Comparison of ENCODE assay signal across 8 mouse cellular contexts in the genomic region with DNA sequence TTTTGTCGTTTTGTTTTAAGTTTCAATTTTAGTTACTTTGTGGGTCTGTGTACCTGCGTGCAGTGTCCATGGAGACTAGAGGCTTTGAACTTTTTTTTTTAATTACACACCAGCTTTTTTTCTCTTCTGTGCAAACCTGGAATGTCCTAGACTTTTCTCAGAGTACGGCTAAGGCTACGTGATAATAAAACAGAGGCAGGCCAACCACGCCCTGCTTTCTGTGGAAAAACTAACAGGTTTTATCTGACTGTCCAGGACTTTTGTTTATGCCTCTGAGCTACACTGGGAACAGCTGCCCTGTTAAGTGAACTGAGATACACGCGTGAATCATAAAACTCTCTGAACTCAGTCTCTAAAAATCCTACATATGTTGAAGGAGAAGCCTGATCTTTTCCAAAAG. TPM values are rescaled to one million over a fixed set of nuclear protein-coding genes. Genes with fewer than 3 reads are reported as not detected.
DNase-seq lines count a peak whose midpoint lies in the region; ATAC-seq and TF ChIP-seq lines count a peak whose summit lies in the region.
"Had no signal": no experiment of that assay in that cellular context is flagged by ENCODE, and none has a peak within 500 bp of the region (broad histone marks: within the 10 kb centered on the region; RNA-seq: fewer than 3 reads in every experiment).

No protein-coding gene starts in this region.

- H3K4me2 ChIP-seq in hindbrain, embryonic 14.5 days (replicated peaks) = 0 out of 2 replicates have a peak overlapping the region, but pooled peaks have one; percentile 89
- H3K4me2 ChIP-seq in liver, embryonic 14.5 days (ENCODE audit: low read depth) = peak overlapping the region; percentile 87
- no peak overlapping the region for H3K4me2 ChIP-seq in midbrain, embryonic 13.5 days (replicated peaks)

- no peaks in the 10 kb centered on the region for H3K9me3 ChIP-seq in hindbrain, embryonic 14.5 days (ENCODE audit: control insufficient read depth, low read length)
- no peaks in the 10 kb centered on the region for H3K9me3 ChIP-seq in hindbrain, embryonic 10.5 days
- no peaks in the 10 kb centered on the region for H3K9me3 ChIP-seq in E14TG2a.4 (ENCODE audit: low read length)
- no peaks in the 10 kb centered on the region for H3K9me3 ChIP-seq in liver, embryonic 14.5 days (ENCODE audit: control insufficient read depth, low read length)
- no peaks in the 10 kb centered on the region for H3K9me3 ChIP-seq in midbrain, embryonic 13.5 days
- H3K9me3 ChIP-seq: hindbrain, embryonic 12.5 days had no signal

- no peak overlapping the region for H3K9ac ChIP-seq in hindbrain, embryonic 14.5 days
- H3K9ac ChIP-seq in liver, embryonic 14.5 days (replicated peaks) = no peak overlapping the region
- H3K9ac ChIP-seq in midbrain, embryonic 13.5 days (replicated peaks) = no peak overlapping the region
- H3K9ac ChIP-seq: hindbrain, embryonic 12.5 days had no signal

- ATAC-seq in hindbrain, embryonic 14.5 days (ENCODE audit: low FRiP score) = no peak
- no peak for ATAC-seq in liver, embryonic 14.5 days (ENCODE audit: insufficient read depth)
- no peak for ATAC-seq in midbrain, embryonic 13.5 days

- no peaks in the 10 kb centered on the region for H3K4me1 ChIP-seq in hindbrain, embryonic 14.5 days (replicated peaks; ENCODE audit: control insufficient read depth, insufficient read depth, low read length)
- H3K4me1 ChIP-seq in hindbrain, embryonic 10.5 days (replicated peaks) = peaks cover 15% of the 10 kb centered on the region
- peaks cover 27% of the 10 kb centered on the region for H3K4me1 ChIP-seq in E14TG2a.4 (replicated peaks; ENCODE audit: low read depth, low read length)
- H3K4me1 ChIP-seq in liver, embryonic 14.5 days (replicated peaks; ENCODE audit: control insufficient read depth in 2 of 2, insufficient read depth in 2 of 2, low read length in 1 of 2) = peaks cover 3% of the 10 kb centered on the region in 2 experiments; a peak in 2 of 4 replicates
- H3K4me1 ChIP-seq in midbrain, embryonic 13.5 days (replicated peaks) = peaks cover 9% of the 10 kb centered on the region; the same call in 1 of the 2 replicates

- 79% methylated on average over 7 of the region's 7 CpGs for WGBS in hindbrain, embryonic 14.5 days
- 81% methylated on average over 7 of the region's 7 CpGs for WGBS in hindbrain, embryonic 10.5 days
- 29% methylated on average over 7 of the region's 7 CpGs for WGBS in liver, embryonic 14.5 days (ENCODE audit: insufficient replicate concordance)
- WGBS in midbrain, embryonic 13.5 days = 84% methylated on average over 7 of the region's 7 CpGs

- no peak for TF ChIP-seq EP300 in liver, embryonic 14.5 days (IDR thresholded peaks at IDR 0.05; ENCODE audit: low read depth)

- H3K27ac ChIP-seq in hindbrain, embryonic 14.5 days = no peak overlapping the region
- no peak overlapping the region for H3K27ac ChIP-seq in hindbrain, embryonic 10.5 days
- no peak overlapping the region for H3K27ac ChIP-seq in liver, embryonic 14.5 days
- H3K27ac ChIP-seq in midbrain, embryonic 13.5 days = no peak overlapping the region

- no peaks in the 10 kb centered on the region for H3K36me3 ChIP-seq in hindbrain, embryonic 14.5 days (replicated peaks; ENCODE audit: control insufficient read depth, insufficient read depth)
- no peaks in the 10 kb centered on the region for H3K36me3 ChIP-seq in hindbrain, embryonic 10.5 days
- H3K36me3 ChIP-seq in E14TG2a.4 (ENCODE audit: insufficient read depth, low read length) = no peaks in the 10 kb centered on the region
- H3K36me3 ChIP-seq in liver, embryonic 14.5 days (replicated peaks; ENCODE audit: control insufficient read depth, insufficient read depth, low read depth) = no peaks in the 10 kb centered on the region
- H3K36me3 ChIP-seq in midbrain, embryonic 13.5 days = no peaks in the 10 kb centered on the region
- H3K36me3 ChIP-seq: hindbrain, embryonic 12.5 days had no signal

- no peak for DNase-seq in hindbrain, embryonic 14.5 days (ENCODE audit: low spot score)
- DNase-seq in hindbrain, embryonic 10.5 days (ENCODE audit: low spot score) = no peak
- DNase-seq in R1 (ENCODE audit: low read depth, low spot score) = peak; percentile 11
- peak in 1 of 3 experiments; percentile 46 for DNase-seq in liver, embryonic 14.5 days (ENCODE audit: low read depth in 3 of 3, low spot score in 3 of 3)
- DNase-seq in kidney, postnatal 25 days = no peak

- no peak for TF ChIP-seq CTCF in E14TG2a.4 (conservative IDR thresholded peaks at IDR 0.05; ENCODE audit: low read length)
- TF ChIP-seq CTCF in liver, embryonic 14.5 days (IDR thresholded peaks at IDR 0.05; ENCODE audit: low read depth) = no peak

- peaks cover 8% of the 10 kb centered on the region for H3K27me3 ChIP-seq in hindbrain, embryonic 14.5 days (ENCODE audit: control insufficient read depth, insufficient read depth, low read length)
- H3K27me3 ChIP-seq in hindbrain, embryonic 10.5 days (ENCODE audit: insufficient read depth, poor library complexity, severe bottlenecking) = peaks cover 30% of the 10 kb centered on the region
- peaks cover 19% of the 10 kb centered on the region for H3K27me3 ChIP-seq in E14TG2a.4 (ENCODE audit: insufficient read depth, low read length)
- peaks cover 8% of the 10 kb centered on the region for H3K27me3 ChIP-seq in liver, embryonic 14.5 days (ENCODE audit: control insufficient read depth, insufficient read depth, low read length)
- peaks cover 24% of the 10 kb centered on the region for H3K27me3 ChIP-seq in midbrain, embryonic 13.5 days

- no peak overlapping the region for H3K4me3 ChIP-seq in hindbrain, embryonic 14.5 days (replicated peaks; ENCODE audit: low read length)
- H3K4me3 ChIP-seq in hindbrain, embryonic 10.5 days = no peak overlapping the region
- peak overlapping the region; percentile 90; the same call in 1 of the 2 replicates for H3K4me3 ChIP-seq in E14TG2a.4 (replicated peaks; ENCODE audit: low read length)
- H3K4me3 ChIP-seq in liver, embryonic 14.5 days (ENCODE audit: insufficient read depth in 1 of 2, low read depth in 2 of 2, low read length in 2 of 2) = no peak overlapping the region
- no peak overlapping the region for H3K4me3 ChIP-seq in midbrain, embryonic 13.5 days (replicated peaks)

RNA-seq across cellular contexts. Expression of gene Dock9, which starts 1.5 kb away (rescaled TPM):
- 15.4 and 16.2 TPM in 2 replicates for polyA plus RNA-seq in hindbrain, embryonic 14.5 days (2014; fragmentation: Nextera tagmentation; extraction: Ambion mirVana)
- polyA plus RNA-seq in hindbrain, embryonic 10.5 days (2016; fragmentation: Nextera tagmentation; extraction: Ambion mirVana) = 3.3 and 3.4 TPM in 2 replicates
- polyA plus RNA-seq in liver, embryonic 14.5 days (2012; rRNA removed) = 1.5 and 1.8 TPM in 2 replicates
- 1.2 and 1.4 TPM in 2 replicates for polyA plus RNA-seq in liver, embryonic 14.5 days (2014; fragmentation: Nextera tagmentation; extraction: Ambion mirVana)
- 5.1 and 5.5 TPM in 2 replicates for polyA plus RNA-seq in midbrain, embryonic 13.5 days (2015; fragmentation: Nextera tagmentation; extraction: Ambion mirVana)
